Mouse (Mus musculus): ENCODE results near the gene Galnt15. TPM values are rescaled to one million over a fixed set of nuclear protein-coding genes. Genes with fewer than 3 reads are reported as not detected.

The Galnt15 gene
- polyA plus RNA-seq, 3 experiments from 2014 or later, result not detected

GRCm38 (mm10) chr14:32093018-32093417, 64.2 kb downstream of the Galnt15 start:
- no peak for ATAC-seq

GRCm38 (mm10) chr14:32093500-32094117, 64.8 kb downstream of the Galnt15 start:
- no peak for ATAC-seq

GRCm38 (mm10) chr14:32095646-32096045, 66.9 kb downstream of the Galnt15 start:
- no peak for ATAC-seq

GRCm38 (mm10) chr14:32096740-32097139, 68.0 kb downstream of the Galnt15 start:
- ATAC-seq, result no peak

- ATAC-seq, result no peak
These were observed 68.9 kb downstream of the Galnt15 start for GRCm38 (mm10) chr14:32097691-32098090.

- ATAC-seq, result no peak
These were observed 70.2 kb downstream of the Galnt15 start for GRCm38 (mm10) chr14:32098951-32099350.

GRCm38 (mm10) chr14:32103556-32103955, 74.8 kb downstream of the Galnt15 start:
- no peak for ATAC-seq

GRCm38 (mm10) chr14:32105663-32106062, 76.9 kb downstream of the Galnt15 start:
- ATAC-seq, result no peak

- no peak for ATAC-seq
These were observed 78.1 kb downstream of the Galnt15 start for GRCm38 (mm10) chr14:32106911-32107310.

Other genes with a start within 250 kb of the Galnt15 start
- gene Ankrd28, start 198.3 kb upstream of the Galnt15 start, polyA plus RNA-seq (2017; shearing (Covaris generic)), result 10 to 100 TPM in 2 of 3 experiments, 1 to 10 TPM in 1; 9.5 to 11.0 (median 10.0) TPM
- gene Oxnad1, start 56.4 kb downstream of the Galnt15 start, polyA plus RNA-seq (2017; shearing (Covaris generic)), result 10 to 100 TPM; 10.3 to 29.2 (median 28.4) TPM
- gene Dph3, start 56.7 kb downstream of the Galnt15 start, polyA plus RNA-seq (2017; shearing (Covaris generic)), result 10 to 100 TPM; 56.1 to 84.9 (median 71.0) TPM
- not detected for gene Msmb, start 113.0 kb downstream of the Galnt15 start, polyA plus RNA-seq (2017; shearing (Covaris generic))
- gene Ncoa4, start 130.9 kb downstream of the Galnt15 start, polyA plus RNA-seq (2017; shearing (Covaris generic)), result 10 to 100 TPM; 76.2 to 87.7 (median 78.3) TPM
- 100 to 1,000 TPM; 143 to 224 (median 162) TPM for gene Timm23, start 172.9 kb downstream of the Galnt15 start, polyA plus RNA-seq (2017; shearing (Covaris generic))
- 10 to 100 TPM; 17.0 to 20.9 (median 18.1) TPM for gene Parg, start 173.0 kb downstream of the Galnt15 start, polyA plus RNA-seq (2017; shearing (Covaris generic))